Mouse (Mus musculus) lung, postnatal 0 days (tissue): ENCODE measurements around the gene Zfp866. TPM values are rescaled to one million over a fixed set of nuclear protein-coding genes. Genes with fewer than 3 reads are reported as not detected.

Source experiments
- ATAC-seq: fragments of 200-750 bp; cut with Nextera tagmentation; 2 replicates; pipeline ENCODE4 v1.8.0; 2017; ENCODE audit warnings: moderate library complexity
- DNase-seq: peaks from one replicate; pipeline ENCODE4 v3.0.0-alpha.2; 2016; ENCODE audit warnings: low spot score
- H3K27ac ChIP-seq: fragments of 300-500 bp; sonication (generic); 2 replicates; pipeline ENCODE4 v1.5.1; 2014; ENCODE audit warnings: antibody characterized with exemption, mild to moderate bottlenecking, low read length, mixed read lengths
- H3K27me3 ChIP-seq: fragments of 300-500 bp; sonication (generic); replicated peaks from 2 replicates; pipeline ENCODE4 v1.6.1; 2014; ENCODE audit warnings: low read length, mixed read lengths; ENCODE audit not compliant: insufficient read depth
- H3K36me3 ChIP-seq: fragments of 300-500 bp; sonication (generic); 2 replicates; pipeline ENCODE4 v1.6.1; 2014; ENCODE audit warnings: low read length, mixed read lengths; ENCODE audit not compliant: insufficient read depth
- H3K4me1 ChIP-seq: fragments of 300-500 bp; sonication (generic); 2 replicates; pipeline ENCODE4 v1.6.1; 2014; ENCODE audit warnings: antibody characterized with exemption, low read depth, low read length, mixed read lengths; ENCODE audit not compliant: insufficient read depth
- H3K4me2 ChIP-seq: fragments of 300-500 bp; sonication (generic); replicated peaks from 2 replicates; pipeline ENCODE4 v1.6.1; 2014; ENCODE audit warnings: low read depth, mild to moderate bottlenecking, low read length, moderate library complexity, mixed read lengths
- H3K4me3 ChIP-seq: fragments of 300-500 bp; sonication (generic); 2 replicates; pipeline ENCODE4 v1.5.1; 2014; ENCODE audit warnings: low read depth, low read length
- H3K9ac ChIP-seq: fragments of 300-500 bp; sonication (generic); replicated peaks from 2 replicates; pipeline ENCODE4 v1.6.1; 2014; ENCODE audit warnings: low read depth, mild to moderate bottlenecking
- H3K9me3 ChIP-seq: fragments of 300-500 bp; sonication (generic); 2 replicates; pipeline ENCODE4 v1.6.1; 2016; ENCODE audit warnings: low read length, mixed read lengths
- CTCF ChIP-seq: IDR thresholded peaks from 2 replicates; pipeline ENCODE4 v1.5.1; 2016; ENCODE audit warnings: antibody characterized with exemption, mild to moderate bottlenecking
- EP300 ChIP-seq: IDR thresholded peaks from 2 replicates; pipeline ENCODE4 v1.6.1; 2016; ENCODE audit warnings: antibody characterized with exemption, mild to moderate bottlenecking, control low read depth
- WGBS: fragments of 180-500 bp; shearing (Covaris S2); extraction: QIAGEN DNeasy Blood & Tissue Kit; methylation state at CpG from one replicate; pipeline ENCODE4 v1.1.7; 2014; 5-methylcytosine and 5-hydroxymethylcytosine counted together
- polyA plus RNA-seq: library from polyadenylated mRNA; unstranded; fragments of >200 nt; fragmentation: Nextera tagmentation; extraction: Ambion mirVana; gene quantifications from 2 replicates; pipeline ENCODE4 v1.2.1, GENCODE M21; 2015

Gene Zfp866
- polyA plus RNA-seq, 1 experiment from 2014 or later, result 13.2 TPM

DNA sequence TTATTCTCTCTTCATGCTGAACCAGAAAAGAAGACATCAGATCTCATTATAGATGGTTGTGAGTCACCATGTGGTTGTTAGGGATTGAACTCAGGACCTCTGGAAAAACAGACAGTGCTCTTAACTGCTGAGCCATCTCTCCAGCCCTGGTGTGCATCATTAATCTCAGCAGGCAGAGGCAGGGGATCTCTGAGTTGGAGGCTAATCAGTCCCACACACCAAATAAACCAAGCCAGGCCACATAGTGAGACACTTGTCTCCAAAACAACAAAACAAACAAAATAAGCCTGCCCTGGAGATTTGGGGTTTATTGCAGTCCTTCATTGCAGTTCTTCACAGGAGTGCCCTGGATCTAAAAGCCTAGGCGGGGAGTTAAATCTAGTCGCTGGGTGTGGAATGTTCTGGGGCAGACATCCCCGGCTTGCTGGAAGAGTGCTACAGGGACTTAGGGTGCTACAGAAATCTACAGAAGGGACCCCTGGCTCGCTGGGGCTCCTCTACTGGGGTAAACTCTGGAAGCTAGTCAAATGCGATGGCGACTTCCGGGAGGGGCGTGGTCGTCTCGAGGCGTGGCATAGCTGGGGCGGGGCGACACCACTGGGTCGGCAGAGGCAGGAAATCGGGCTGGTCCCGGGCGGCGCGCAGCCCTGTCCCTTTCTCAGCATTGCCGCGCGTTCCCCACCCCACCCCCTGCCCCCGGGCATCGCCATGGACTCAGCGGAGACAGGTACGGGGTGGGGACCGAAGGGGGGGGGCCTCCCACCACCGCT is 17.3 kb upstream of the Zfp866 start, which contains the start of gene Gmip:
Gene Gmip (plus strand): TSS at position 586 of the 770 bp plus-strand sequence.
- no peaks in the 10 kb centered on the region for H3K9me3 ChIP-seq
- H3K4me2 ChIP-seq, result peak within 1 kb of the TSS; percentile 91
- TF ChIP-seq CTCF (0 out of 2 replicates have a peak, but pooled peaks have one; percentile 1), EP300 (no peak)
- peaks cover 20% of the 10 kb centered on the region for H3K36me3 ChIP-seq
- peak within 1 kb of the TSS; percentile 62 for H3K9ac ChIP-seq
- 7% methylated on average over 25 of the region's 28 CpGs for WGBS
- H3K4me3 ChIP-seq, result peak within 1 kb of the TSS; percentile 63
- no peaks in the 10 kb centered on the region for H3K4me1 ChIP-seq
- no peaks in the 10 kb centered on the region for H3K27me3 ChIP-seq
- DNase-seq (peak; percentile 83), ATAC-seq (peak; percentile 90)
- peak within 1 kb of the TSS; percentile 47; the same call in 1 of the 2 replicates for H3K27ac ChIP-seq

DNA sequence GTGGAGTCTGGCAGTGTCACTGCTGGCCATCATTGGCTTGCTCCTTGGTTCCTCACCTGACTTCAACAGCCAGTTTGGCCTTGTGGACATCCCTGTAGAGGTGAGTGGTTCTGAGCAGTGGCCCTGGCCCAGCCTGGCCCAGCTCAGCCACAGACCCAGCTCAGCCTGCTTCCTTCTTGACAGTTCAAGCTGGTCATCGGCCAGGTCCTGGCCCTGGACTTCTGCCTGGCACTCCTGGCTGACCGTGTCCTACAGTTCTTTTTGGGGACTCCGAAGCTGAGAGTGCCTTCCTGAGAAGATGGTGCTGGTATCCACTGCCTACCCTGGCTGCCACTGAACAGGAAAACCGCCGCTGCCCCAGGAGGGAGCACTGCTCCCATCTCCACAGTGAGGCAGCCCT is 16.3 kb upstream of the Zfp866 start:
- 89% methylated on average over 5 of the region's 5 CpGs for WGBS
- TF ChIP-seq EP300, result no peak
- TF ChIP-seq CTCF, result no peak

DNA sequence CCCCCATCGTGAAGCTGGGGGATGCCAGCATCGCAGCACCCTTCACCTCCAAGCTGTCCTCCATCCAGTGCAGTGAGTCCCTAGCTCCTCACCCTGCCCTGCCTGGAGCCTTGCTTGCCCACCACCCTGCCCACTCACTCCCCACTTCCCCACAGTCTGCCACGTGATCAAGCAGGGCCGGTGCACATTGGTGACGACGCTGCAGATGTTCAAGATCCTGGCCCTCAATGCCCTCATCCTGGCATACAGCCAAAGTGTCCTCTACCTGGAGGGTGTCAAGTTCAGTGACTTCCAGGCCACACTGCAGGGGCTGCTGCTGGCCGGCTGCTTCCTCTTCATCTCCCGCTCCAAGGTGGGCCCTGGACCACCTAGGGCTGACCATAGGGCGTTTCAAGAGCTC is 14.5 kb upstream of the Zfp866 start:
- Histone ChIP-seq H3K4me1 (no peaks in the 10 kb centered on the region), H3K27ac (no peak overlapping the region), H3K9ac (no peak overlapping the region), H3K4me3 (no peak overlapping the region), H3K9me3 (no peaks in the 10 kb centered on the region), H3K36me3 (peaks cover 34% of the 10 kb centered on the region), H3K27me3 (no peaks in the 10 kb centered on the region), H3K4me2 (no peak overlapping the region)
- TF ChIP-seq EP300 (no peak), CTCF (no peak)
- no peak for DNase-seq
- ATAC-seq, result no peak
- 87% methylated on average over 8 of the region's 9 CpGs for WGBS

More for the DNA sequence above, 16.3 kb upstream of the Zfp866 start:
- H3K4me1 ChIP-seq, result no peaks in the 10 kb centered on the region
- H3K27me3 ChIP-seq, result no peaks in the 10 kb centered on the region
- H3K36me3 ChIP-seq, result peaks cover 22% of the 10 kb centered on the region
- H3K4me3 ChIP-seq, result no peak overlapping the region
- H3K9ac ChIP-seq, result no peak overlapping the region
- H3K9me3 ChIP-seq, result no peaks in the 10 kb centered on the region
- no peak overlapping the region for H3K27ac ChIP-seq
- DNase-seq (no peak), ATAC-seq (no peak)
- H3K4me2 ChIP-seq, result no peak overlapping the region

DNA sequence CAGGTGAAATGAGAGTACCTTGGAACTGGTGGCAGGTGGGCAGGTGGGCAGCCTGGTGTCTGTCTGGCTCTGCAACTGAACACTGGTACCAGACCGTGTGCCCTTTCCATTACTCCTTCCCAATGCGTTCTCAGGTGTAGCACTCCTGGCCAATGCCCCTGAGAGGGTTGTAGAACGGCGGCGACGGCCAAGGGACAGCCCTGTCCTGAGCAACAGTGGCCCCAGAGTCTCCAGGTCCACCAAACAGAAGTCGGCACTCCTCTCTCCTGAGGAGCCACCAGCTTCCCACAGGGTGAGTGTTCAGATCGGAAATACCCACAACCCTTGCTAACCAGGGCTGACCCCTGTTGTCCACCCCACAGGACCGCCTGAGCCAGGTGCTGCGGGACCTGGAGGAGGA is 14.1 kb upstream of the Zfp866 start:
- no peak overlapping the region for H3K9ac ChIP-seq
- TF ChIP-seq CTCF, result no peak
- no peak for TF ChIP-seq EP300
- H3K4me3 ChIP-seq, result no peak overlapping the region
- 94% methylated on average over 10 of the region's 10 CpGs for WGBS
- DNase-seq, result no peak
- H3K4me2 ChIP-seq, result no peak overlapping the region
- no peaks in the 10 kb centered on the region for H3K27me3 ChIP-seq
- H3K9me3 ChIP-seq, result no peaks in the 10 kb centered on the region
- H3K27ac ChIP-seq, result no peak overlapping the region
- H3K4me1 ChIP-seq, result no peaks in the 10 kb centered on the region
- no peak for ATAC-seq
- peaks cover 38% of the 10 kb centered on the region for H3K36me3 ChIP-seq

DNA sequence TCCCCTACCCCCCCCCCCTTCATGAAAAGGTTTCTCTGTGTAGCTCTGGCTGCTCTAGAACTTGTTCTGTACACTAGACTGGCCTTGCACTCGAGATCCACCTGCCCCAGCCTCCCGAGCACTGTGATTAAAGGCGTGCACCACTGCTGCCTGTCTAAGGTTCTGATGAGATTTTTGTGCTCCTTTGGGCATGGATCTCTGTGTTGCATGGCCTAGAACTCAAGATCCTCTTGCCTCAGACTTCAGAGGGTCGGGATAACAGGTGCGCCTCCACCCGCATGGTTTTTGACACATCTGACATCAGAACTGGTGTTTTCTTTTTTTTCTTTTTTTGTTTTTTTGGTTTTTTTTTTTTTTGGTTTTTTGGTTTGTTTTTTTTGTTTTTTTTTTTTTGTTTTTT is 13.6 kb upstream of the Zfp866 start:
- Histone ChIP-seq H3K27ac (no peak overlapping the region), H3K4me2 (no peak overlapping the region), H3K4me3 (no peak overlapping the region), H3K27me3 (no peaks in the 10 kb centered on the region), H3K9ac (no peak overlapping the region), H3K36me3 (peaks cover 44% of the 10 kb centered on the region), H3K4me1 (no peaks in the 10 kb centered on the region), H3K9me3 (no peaks in the 10 kb centered on the region)
- DNase-seq, result no peak
- TF ChIP-seq CTCF (no peak), EP300 (no peak)
- ATAC-seq, result no peak
- WGBS, result 93% methylated on average over 6 of the region's 6 CpGs

- H3K9ac ChIP-seq, result no peak overlapping the region
- 92% methylated on average over 7 of the region's 7 CpGs for WGBS
Observed at GRCm38 (mm10) chr8:69803366-69803765, 12.4 kb upstream of the Zfp866 start.

More at GRCm38 (mm10) chr8:69803366-69803765, 12.4 kb upstream of the Zfp866 start:
- Histone ChIP-seq H3K4me3 (no peak overlapping the region), H3K27ac (no peak overlapping the region), H3K4me2 (no peak overlapping the region), H3K36me3 (peaks cover 54% of the 10 kb centered on the region), H3K9me3 (no peaks in the 10 kb centered on the region), H3K4me1 (no peaks in the 10 kb centered on the region), H3K27me3 (no peaks in the 10 kb centered on the region)
- TF ChIP-seq EP300 (no peak), CTCF (no peak)
- ATAC-seq, result no peak
- DNase-seq, result no peak
